Mouse (Mus musculus) spleen, postnatal 4 days (tissue): Measurements from ENCODE around the gene Diaph2.
"Not testable (repeated sequence)": the region's sequence is repeated elsewhere in the genome, so short reads cannot be mapped to it uniquely, and the experiment has no call there.

Source experiments
- DNase-seq, 2 experiments: peaks; one replicate each; pipeline ENCODE4 v3.0.0; 2022; ENCODE audit warnings: low spot score in 2 of 2

Gene Diaph2

GRCm38 (mm10) chrX:129831903-129832302 is 82.4 kb downstream of the Diaph2 start:
- DNase-seq = no peak

DNA sequence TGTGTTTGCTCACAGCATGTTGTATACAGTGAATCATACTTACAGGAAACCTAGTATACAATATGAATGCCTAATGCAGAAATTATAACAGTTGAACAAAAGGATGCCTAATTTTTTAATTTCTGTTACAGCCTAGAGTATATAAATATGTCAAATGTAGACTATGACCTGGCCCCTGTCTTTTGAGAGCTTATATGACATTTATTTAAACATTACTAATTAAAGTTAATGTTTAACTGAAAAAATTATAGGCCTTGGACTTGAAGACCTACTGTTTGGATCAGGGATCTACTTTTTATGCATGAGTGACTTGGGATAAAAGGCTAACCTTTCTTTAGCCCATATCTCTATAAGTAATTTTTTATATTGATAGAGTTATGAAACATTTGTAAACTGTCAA is 84.3 kb downstream of the Diaph2 start:
- no peak for DNase-seq

GRCm38 (mm10) chrX:129884465-129884864 is 134.9 kb downstream of the Diaph2 start:
- DNase-seq = peak in 1 of 2 experiments; percentile 13

DNA sequence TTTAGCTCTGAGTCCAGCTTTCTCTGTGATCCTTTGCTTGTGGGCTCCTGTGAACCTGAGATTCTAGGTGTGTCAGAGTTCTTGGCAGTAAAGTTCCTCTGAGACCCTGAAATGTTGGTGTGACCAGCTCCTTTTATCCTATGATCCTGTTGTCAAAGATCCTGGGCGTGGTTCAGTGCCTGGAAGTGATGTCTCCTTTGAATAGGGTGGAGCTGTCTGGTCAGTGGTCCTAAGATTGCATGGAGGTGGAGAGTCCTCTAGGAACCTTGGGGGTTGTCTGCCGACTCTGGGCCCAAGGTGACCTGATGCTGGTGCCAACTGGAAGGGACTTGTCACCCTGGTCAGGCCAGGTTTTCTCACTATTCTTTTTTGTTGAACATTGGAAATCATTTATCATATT is 176.3 kb downstream of the Diaph2 start:
- no peak for DNase-seq

- DNase-seq = no peak
These were observed 225.3 kb downstream of the Diaph2 start for GRCm38 (mm10) chrX:129974816-129975215.

DNA sequence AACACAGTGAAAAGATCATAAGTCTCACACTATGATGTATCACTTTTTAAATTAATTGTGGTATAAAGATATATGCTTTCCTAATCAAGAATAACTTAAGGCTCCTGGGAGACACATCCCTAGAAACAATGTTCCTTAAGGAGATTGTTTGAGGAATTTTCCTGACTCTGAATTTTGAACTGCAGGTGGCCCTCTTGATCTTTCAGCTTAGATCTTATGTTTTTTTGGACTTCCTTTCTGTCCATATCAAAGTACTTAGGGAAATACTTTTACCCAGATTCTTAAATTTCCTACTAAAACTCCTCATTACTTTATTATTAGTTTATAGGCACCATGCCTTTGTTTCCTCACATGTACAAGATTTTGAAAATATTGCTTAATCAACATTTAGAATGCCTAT is 258.7 kb downstream of the Diaph2 start:
- no peak for DNase-seq

DNA sequence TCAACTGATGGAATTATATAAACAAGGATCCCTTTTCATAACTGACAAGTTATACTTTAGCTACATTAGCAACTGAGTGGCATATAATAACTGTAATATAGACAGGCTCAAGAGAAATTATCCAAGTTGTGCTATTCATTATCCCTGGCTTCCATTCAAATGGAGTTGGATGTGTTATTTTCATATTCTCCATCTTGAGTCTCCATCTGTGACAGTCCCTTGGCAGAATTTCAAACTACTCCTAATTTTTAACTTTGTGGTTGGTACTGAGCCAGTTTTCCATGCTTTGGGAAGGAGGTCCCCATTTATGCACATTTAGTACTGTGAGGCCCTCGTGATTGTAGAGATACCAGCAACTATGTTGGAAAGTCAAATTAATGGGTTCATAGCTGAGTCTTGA is 270.2 kb downstream of the Diaph2 start:
- no peak for DNase-seq

- no peak for DNase-seq
These were observed 295.0 kb downstream of the Diaph2 start for GRCm38 (mm10) chrX:130044525-130044924.

DNA sequence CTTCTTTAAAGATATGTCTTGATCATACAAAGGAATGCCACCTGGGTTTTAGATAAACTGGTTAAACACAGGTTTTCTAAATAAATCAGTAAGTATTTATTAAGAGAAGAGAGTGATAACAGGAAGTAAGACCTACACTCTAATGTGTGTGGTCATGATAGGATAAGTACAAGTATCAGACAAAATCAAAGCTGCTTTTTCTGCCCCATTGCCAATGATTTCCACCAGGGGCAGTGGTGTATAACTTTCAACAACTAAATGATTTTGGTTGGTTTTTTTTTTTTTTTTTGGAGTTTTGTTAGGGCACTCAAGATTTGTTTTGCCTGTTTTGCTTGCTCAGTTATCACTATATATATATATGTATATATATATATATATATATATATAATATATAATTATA is 399.7 kb downstream of the Diaph2 start:
- DNase-seq = no peak

DNA sequence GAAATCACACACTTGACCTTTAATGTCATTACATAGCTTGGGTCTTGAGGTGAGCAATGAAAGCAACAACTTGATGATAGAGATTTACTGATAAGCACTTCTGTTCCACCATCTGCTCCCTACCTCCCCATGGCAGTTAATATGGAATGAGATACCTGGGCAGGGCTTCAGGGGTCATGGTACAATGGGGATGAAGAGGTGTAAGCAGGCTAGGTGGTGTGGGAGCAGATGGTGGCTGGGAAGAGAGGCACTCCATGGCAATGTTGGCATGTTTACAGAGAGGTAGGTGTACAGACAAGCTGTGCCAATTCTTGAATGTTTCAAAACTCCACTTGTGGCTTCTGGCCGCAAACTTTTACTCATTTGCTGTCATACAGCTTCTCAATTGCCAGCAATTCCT is 402.6 kb downstream of the Diaph2 start:
- no peak for DNase-seq

DNA sequence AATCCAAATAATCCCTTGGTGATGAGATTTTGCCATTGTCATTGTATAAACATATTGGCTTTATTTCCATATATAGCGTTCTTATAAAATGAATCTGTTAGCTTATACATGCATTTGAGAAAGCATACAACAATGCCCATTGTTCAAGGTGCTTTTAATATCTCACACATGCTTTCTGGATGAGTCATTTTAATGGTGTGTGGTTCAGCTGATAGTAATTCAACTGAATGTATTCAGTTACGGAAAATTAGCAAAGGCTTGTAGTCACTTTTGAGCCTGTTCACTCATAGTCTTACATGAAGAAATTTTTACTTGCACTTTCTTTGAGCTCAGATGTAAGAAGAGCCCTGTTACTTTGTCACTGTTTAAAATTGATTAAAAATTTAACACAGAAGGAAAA is 423.6 kb downstream of the Diaph2 start:
- no peak for DNase-seq

GRCm38 (mm10) chrX:130187891-130188290 is 438.3 kb downstream of the Diaph2 start:
- no peak for DNase-seq

- no peak for DNase-seq
These were observed 438.9 kb downstream of the Diaph2 start for GRCm38 (mm10) chrX:130188449-130188848.

- no peak for DNase-seq
These were observed 439.7 kb downstream of the Diaph2 start for GRCm38 (mm10) chrX:130189250-130189649.

DNA sequence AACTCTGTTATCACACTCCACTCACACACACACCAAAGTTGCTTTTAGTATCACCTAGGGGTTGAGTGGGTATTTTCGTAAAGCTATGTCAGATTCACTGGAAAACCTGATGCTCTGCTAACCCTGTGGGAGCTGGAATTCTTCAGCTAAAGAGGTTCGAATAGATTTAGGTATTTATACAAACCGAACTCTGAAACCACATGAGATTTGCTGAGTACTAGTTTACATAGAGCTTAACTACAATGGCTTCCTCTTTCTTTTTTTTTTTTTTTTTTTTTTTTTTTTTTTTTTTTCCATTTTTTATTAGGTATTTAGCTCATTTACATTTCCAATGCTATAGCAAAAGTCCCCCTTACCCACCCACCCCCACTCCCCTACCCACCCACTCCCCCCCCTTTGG is 447.9 kb downstream of the Diaph2 start:
- DNase-seq = not testable (repeated sequence)

DNA sequence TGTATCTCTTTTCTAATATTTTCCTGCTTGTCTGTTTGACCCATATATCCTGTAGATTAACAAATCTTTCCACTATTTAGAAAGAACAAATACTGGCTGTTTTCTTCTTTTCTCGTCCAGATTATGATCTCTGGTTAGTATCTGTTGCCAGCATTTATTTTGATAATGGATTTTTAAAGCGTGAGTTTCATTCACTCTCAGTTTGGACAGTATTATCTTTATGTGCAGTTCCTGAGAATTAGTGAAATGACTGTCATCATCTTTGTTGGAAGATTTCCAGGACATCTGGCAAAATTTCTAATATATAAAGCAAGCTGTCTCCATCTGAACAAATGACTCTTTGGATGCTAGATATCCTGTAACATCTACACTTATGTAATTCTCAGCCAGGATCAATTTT is 455.7 kb downstream of the Diaph2 start:
- DNase-seq = no peak

GRCm38 (mm10) chrX:130212227-130212626 is 462.7 kb downstream of the Diaph2 start:
- no peak for DNase-seq

DNA sequence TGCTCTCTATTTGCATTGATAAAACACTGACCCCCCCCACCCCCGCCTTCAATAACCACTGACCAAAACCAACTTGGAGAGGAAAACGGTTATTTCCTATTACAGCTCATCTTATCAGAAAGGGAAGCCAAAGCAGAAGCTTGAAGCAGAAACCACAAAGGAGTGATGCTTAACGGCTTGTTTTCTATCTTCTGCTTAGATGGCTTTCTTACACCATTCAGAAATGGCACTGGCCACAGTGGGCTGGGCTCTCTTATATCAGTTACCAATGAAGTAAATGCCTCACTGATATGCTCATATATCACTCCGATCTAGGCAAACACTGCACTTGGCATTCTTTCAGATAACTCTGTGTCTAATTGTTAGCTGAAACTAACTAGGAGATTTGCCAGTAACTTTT is 463.2 kb downstream of the Diaph2 start:
- DNase-seq = no peak

- no peak for DNase-seq
These were observed 480.5 kb downstream of the Diaph2 start for GRCm38 (mm10) chrX:130230045-130230444.

- DNase-seq = no peak
These were observed 485.6 kb downstream of the Diaph2 start for GRCm38 (mm10) chrX:130235167-130235566.

DNA sequence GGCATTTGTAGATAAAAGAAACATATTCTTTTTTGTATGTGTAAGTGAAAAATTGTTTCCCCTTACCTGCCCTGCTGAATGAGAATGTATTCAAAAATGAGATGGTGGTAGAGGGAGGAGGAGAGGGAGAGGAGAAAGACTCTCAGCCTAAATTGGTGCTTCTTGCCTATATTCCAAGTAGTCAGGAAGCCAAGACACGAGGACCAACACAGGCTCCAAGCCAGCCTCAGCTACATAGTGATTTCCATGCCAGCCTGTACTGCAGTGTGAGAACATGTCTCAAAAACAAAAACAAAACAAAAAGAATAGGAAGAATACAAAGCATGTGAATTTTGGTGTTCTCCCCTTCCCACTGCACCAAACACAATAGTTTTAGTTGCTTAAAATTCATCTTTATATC is 497.1 kb downstream of the Diaph2 start:
- no peak for DNase-seq

GRCm38 (mm10) chrX:130253664-130254063 is 504.1 kb downstream of the Diaph2 start:
- no peak for DNase-seq

GRCm38 (mm10) chrX:130265707-130266106 is 516.2 kb downstream of the Diaph2 start:
- no peak for DNase-seq

- no peak for DNase-seq
These were observed 529.6 kb downstream of the Diaph2 start for GRCm38 (mm10) chrX:130279144-130279543.

GRCm38 (mm10) chrX:130281484-130281883 is 531.9 kb downstream of the Diaph2 start:
- DNase-seq = no peak
